Mouse (Mus musculus) lung, embryonic 16.5 days (tissue): ENCODE measurements at regions not wholly inside any gene's neighbourhood (a gene's known extent, or its start where the extent isn't known, plus 50 kb on each side); places are given as distances from the start of the nearest gene placed in this dataset.

Experiments
- ATAC-seq: fragments of 200-750 bp; cut with Nextera tagmentation; 2 replicates; pipeline ENCODE4 v1.8.0; 2017; ENCODE audit warnings: low read depth, mild to moderate bottlenecking, moderate library complexity
- H3K27ac ChIP-seq: fragments of 300-500 bp; sonication (generic); 2 replicates; pipeline ENCODE4 v1.5.1; 2014; ENCODE audit warnings: mild to moderate bottlenecking, control low read depth, low read length
- H3K27me3 ChIP-seq: fragments of 300-500 bp; sonication (generic); 2 replicates; pipeline ENCODE4 v1.6.1; 2014; ENCODE audit warnings: low read depth, low read length, mixed read lengths; ENCODE audit not compliant: control insufficient read depth, insufficient read depth
- H3K36me3 ChIP-seq: fragments of 300-500 bp; sonication (generic); 2 replicates; pipeline ENCODE4 v1.6.1; 2014; ENCODE audit warnings: low read length; ENCODE audit not compliant: control insufficient read depth, insufficient read depth
- H3K4me1 ChIP-seq: fragments of 300-500 bp; sonication (generic); replicated peaks from 2 replicates; pipeline ENCODE4 v1.6.1; 2014; ENCODE audit warnings: low read length, mixed read lengths; ENCODE audit not compliant: control insufficient read depth, insufficient read depth
- H3K4me2 ChIP-seq: fragments of 300-500 bp; sonication (generic); 2 replicates; pipeline ENCODE4 v1.6.1; 2014; ENCODE audit warnings: low read depth, low read length, control low read depth
- H3K4me3 ChIP-seq: fragments of 300-500 bp; sonication (generic); 2 replicates; pipeline ENCODE4 v1.5.1; 2014; ENCODE audit warnings: mild to moderate bottlenecking, low read length, control low read depth
- H3K9ac ChIP-seq: fragments of 300-500 bp; sonication (generic); 2 replicates; pipeline ENCODE4 v1.6.1; 2014; ENCODE audit warnings: low read length, control low read depth
- H3K9me3 ChIP-seq: fragments of 300-500 bp; sonication (generic); 2 replicates; pipeline ENCODE4 v1.6.1; 2016; ENCODE audit warnings: low read length; ENCODE audit not compliant: control insufficient read depth
- WGBS: fragments of 180-500 bp; shearing (Covaris S2); extraction: QIAGEN DNeasy Blood & Tissue Kit; methylation state at CpG from one replicate; pipeline ENCODE4 v1.1.7; 2014; 5-methylcytosine and 5-hydroxymethylcytosine counted together

DNA sequence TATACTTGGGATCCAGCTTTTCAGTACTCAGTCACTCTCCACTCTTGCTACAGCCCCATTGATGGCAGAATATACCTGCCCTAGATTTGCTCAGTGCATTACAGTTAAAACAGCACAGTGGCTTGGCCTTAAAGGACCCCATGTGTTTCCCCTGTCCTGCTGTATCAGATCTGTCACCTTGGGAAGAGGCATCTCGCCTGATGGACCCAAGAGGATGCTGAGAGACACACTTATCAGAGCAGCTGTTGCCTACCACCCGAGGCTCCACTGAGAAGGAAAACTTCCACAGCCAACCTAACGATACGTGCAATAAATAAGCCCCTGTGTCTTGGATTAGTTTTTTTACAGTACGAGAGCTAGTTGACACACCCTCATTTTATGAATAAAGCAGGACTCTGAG, 411.8 kb upstream of the Sall1 start:
- Histone ChIP-seq H3K9ac (no peak overlapping the region), H3K9me3 (no peaks in the 10 kb centered on the region), H3K4me1 (no peaks in the 10 kb centered on the region), H3K4me3 (no peak overlapping the region), H3K27ac (no peak overlapping the region), H3K4me2 (no peak overlapping the region), H3K27me3 (no peaks in the 10 kb centered on the region), H3K36me3 (no peaks in the 10 kb centered on the region)
- WGBS = 71% methylated on average over 5 of the region's 5 CpGs
- ATAC-seq = no peak

DNA sequence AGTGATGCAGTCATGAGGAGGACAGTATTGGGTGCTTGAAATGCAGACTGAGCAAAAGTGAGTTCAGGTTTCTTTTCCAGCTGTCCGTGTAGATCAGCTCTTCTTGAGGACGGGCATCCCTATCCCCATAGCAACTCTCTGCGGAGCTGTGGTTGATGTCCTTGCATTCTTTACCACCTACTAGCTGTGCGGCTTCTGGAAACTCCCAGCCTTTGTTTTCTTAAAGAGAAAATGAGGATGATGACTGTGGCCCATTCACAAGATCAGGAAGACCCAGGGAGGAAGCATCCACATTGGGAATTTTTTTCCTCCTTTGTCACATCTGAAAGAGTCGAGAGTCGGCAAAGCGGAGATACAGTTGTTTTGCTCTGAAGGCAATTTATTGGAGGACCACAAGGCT, 410.2 kb upstream of the Sall1 start:
- H3K4me2 ChIP-seq = no peak overlapping the region
- no peak for ATAC-seq
- H3K27me3 ChIP-seq = no peaks in the 10 kb centered on the region
- no peak overlapping the region for H3K9ac ChIP-seq
- no peaks in the 10 kb centered on the region for H3K9me3 ChIP-seq
- no peaks in the 10 kb centered on the region for H3K4me1 ChIP-seq
- H3K36me3 ChIP-seq = no peaks in the 10 kb centered on the region
- no peak overlapping the region for H3K27ac ChIP-seq
- 81% methylated on average over 7 of the region's 7 CpGs for WGBS
- H3K4me3 ChIP-seq = no peak overlapping the region

GRCm38 (mm10) chr8:89453724-89454123, 409.8 kb upstream of the Sall1 start:
- H3K4me1 ChIP-seq = no peaks in the 10 kb centered on the region
- no peak for ATAC-seq
- no peak overlapping the region for H3K9ac ChIP-seq
- H3K4me2 ChIP-seq = no peak overlapping the region
- H3K4me3 ChIP-seq = no peak overlapping the region
- H3K36me3 ChIP-seq = no peaks in the 10 kb centered on the region
- no peaks in the 10 kb centered on the region for H3K27me3 ChIP-seq
- H3K9me3 ChIP-seq = no peaks in the 10 kb centered on the region
- 86% methylated on average over 2 of the region's 2 CpGs for WGBS
- H3K27ac ChIP-seq = no peak overlapping the region

DNA sequence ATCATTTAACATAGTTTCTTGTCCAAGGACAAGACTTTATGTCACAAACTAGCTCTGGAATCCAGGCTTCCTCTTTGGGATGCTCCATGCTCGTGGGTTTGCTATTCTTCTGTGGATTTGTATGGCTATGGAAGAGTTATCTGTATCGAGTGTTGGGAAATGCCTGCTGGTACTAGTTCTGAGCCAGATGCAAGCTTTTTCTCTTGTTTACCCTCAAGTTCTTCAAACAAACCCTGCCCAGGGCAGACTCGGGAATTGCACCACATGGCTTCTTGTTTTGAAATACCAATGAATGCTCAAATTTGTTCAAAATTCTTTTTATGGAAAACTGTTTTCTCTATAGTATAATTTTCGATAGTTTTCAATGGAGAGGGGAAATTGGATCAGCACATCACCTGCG, 400.5 kb upstream of the Sall1 start:
- Histone ChIP-seq H3K4me2 (no peak overlapping the region), H3K9ac (no peak overlapping the region), H3K36me3 (no peaks in the 10 kb centered on the region), H3K27ac (no peak overlapping the region), H3K9me3 (no peaks in the 10 kb centered on the region), H3K27me3 (no peaks in the 10 kb centered on the region), H3K4me1 (no peaks in the 10 kb centered on the region), H3K4me3 (no peak overlapping the region)
- 53% methylated on average over 5 of the region's 5 CpGs for WGBS
- ATAC-seq = no peak

- WGBS = 61% methylated on average over 6 of the region's 6 CpGs
- ATAC-seq = no peak
- no peak overlapping the region for H3K9ac ChIP-seq
Observed at GRCm38 (mm10) chr8:89439304-89439703, 395.3 kb upstream of the Sall1 start.

GRCm38 (mm10) chr8:89426969-89427368, 383.0 kb upstream of the Sall1 start:
- no peak for ATAC-seq
- no peaks in the 10 kb centered on the region for H3K9me3 ChIP-seq
- H3K27ac ChIP-seq = no peak overlapping the region
- no peaks in the 10 kb centered on the region for H3K36me3 ChIP-seq
- WGBS = 85% methylated on average over 3 of the region's 3 CpGs
- no peak overlapping the region for H3K9ac ChIP-seq
- H3K4me1 ChIP-seq = no peaks in the 10 kb centered on the region
- H3K4me3 ChIP-seq = no peak overlapping the region
- H3K27me3 ChIP-seq = no peaks in the 10 kb centered on the region
- no peak overlapping the region for H3K4me2 ChIP-seq

More at GRCm38 (mm10) chr8:89439304-89439703, 395.3 kb upstream of the Sall1 start:
- no peak overlapping the region for H3K27ac ChIP-seq
- H3K9me3 ChIP-seq = no peaks in the 10 kb centered on the region
- H3K27me3 ChIP-seq = no peaks in the 10 kb centered on the region
- H3K4me3 ChIP-seq = no peak overlapping the region
- no peaks in the 10 kb centered on the region for H3K36me3 ChIP-seq
- no peak overlapping the region for H3K4me2 ChIP-seq
- no peaks in the 10 kb centered on the region for H3K4me1 ChIP-seq

DNA sequence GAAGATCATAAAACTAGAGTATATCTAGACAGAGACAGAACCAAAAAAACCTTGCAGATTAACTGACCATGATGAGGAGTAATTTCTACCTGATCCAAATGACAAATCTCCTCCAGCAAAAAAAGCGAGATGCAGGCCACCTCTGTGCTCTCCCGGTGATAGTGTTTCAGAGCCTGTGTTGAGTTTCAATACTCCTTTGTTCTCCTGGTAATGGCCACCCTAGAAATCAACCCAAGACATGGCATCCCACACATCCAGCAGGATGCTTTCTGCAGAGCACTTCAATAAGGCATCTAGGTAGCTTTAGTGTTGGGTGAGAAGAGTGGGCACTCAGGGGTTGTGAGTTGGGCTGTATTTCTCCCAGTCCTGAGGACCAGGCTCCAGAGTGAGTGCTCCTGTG, 371.3 kb upstream of the Sall1 start:
- WGBS = 81% methylated on average over 2 of the region's 2 CpGs

DNA sequence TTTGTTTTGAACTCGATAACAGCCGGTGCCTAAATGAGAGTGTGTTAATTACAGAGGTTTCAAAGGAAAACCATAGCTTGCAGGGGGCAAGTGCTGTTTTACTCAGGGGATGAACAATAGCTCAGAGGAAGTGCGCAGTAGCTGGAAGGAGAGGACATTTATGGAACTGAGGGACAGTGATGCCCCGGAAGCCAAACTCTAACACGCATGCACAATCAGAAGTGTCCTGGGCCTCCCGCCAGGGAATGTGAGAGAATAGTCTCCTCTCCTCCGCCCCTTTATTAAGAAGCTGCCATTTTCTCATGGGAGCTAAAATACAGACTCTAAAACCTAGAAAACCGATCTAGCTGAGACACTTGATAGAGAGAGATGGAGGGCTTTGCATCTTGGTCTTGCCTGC, 368.5 kb upstream of the Sall1 start:
- Histone ChIP-seq H3K4me1 (no peaks in the 10 kb centered on the region), H3K27ac (no peak overlapping the region), H3K9ac (no peak overlapping the region), H3K9me3 (no peaks in the 10 kb centered on the region), H3K4me2 (no peak overlapping the region), H3K36me3 (no peaks in the 10 kb centered on the region), H3K27me3 (no peaks in the 10 kb centered on the region), H3K4me3 (no peak overlapping the region)
- ATAC-seq = no peak
- WGBS = 68% methylated on average over 8 of the region's 8 CpGs

More for the DNA sequence above, 371.3 kb upstream of the Sall1 start:
- H3K9ac ChIP-seq = no peak overlapping the region
- no peak for ATAC-seq
- H3K27me3 ChIP-seq = no peaks in the 10 kb centered on the region
- H3K4me2 ChIP-seq = no peak overlapping the region
- H3K36me3 ChIP-seq = no peaks in the 10 kb centered on the region
- no peaks in the 10 kb centered on the region for H3K9me3 ChIP-seq
- no peak overlapping the region for H3K4me3 ChIP-seq
- H3K4me1 ChIP-seq = no peaks in the 10 kb centered on the region
- no peak overlapping the region for H3K27ac ChIP-seq

DNA sequence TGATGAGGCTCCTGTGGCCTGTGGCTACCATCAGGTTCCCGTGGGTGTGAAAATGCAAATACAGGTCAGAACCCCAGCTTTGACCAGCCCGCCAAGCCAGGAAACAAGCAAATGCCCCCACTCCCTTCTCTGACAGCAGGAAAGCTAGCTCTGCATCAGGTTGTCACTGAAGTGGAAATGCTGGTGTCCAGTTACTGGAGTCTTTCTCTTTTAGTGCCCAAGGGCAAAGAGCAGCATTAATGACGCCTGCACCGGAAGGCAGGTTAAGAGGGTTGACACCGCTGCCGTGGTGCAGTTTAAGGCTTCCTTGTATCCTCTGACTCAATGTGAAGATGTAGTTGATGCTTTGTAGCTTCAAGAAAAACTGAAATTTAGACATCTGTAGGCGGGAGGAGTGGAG, 368.1 kb upstream of the Sall1 start:
- 38% methylated on average over 7 of the region's 7 CpGs for WGBS
- no peaks in the 10 kb centered on the region for H3K27me3 ChIP-seq
- ATAC-seq = no peak
- no peak overlapping the region for H3K4me3 ChIP-seq
- H3K36me3 ChIP-seq = no peaks in the 10 kb centered on the region
- no peak overlapping the region for H3K9ac ChIP-seq
- H3K4me1 ChIP-seq = no peaks in the 10 kb centered on the region
- H3K9me3 ChIP-seq = no peaks in the 10 kb centered on the region
- H3K4me2 ChIP-seq = no peak overlapping the region
- H3K27ac ChIP-seq = no peak overlapping the region

DNA sequence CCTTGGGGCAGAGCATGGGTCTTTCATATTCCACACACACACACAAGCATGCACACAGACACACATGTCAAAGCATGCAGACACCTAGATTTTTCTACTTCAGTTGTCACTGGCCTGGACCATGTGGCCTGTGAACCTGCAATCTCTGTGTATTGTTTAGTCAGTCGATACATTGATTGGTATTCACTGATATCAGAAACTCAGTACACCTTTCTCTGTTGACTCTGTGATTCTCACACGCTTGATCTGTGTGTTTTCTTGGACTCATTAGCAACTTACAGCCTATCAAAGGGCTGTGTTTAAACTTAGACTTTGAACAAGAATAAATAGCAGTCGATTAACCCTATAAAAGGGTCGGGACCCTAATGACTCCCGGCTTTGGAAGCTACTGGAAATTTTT, 362.7 kb upstream of the Sall1 start:
- Histone ChIP-seq H3K9ac (no peak overlapping the region), H3K4me2 (no peak overlapping the region), H3K27ac (no peak overlapping the region), H3K27me3 (no peaks in the 10 kb centered on the region), H3K4me1 (no peaks in the 10 kb centered on the region), H3K4me3 (no peak overlapping the region), H3K36me3 (no peaks in the 10 kb centered on the region), H3K9me3 (no peaks in the 10 kb centered on the region)
- ATAC-seq = no peak
- WGBS = 75% methylated on average over 5 of the region's 5 CpGs
